Mouse (Mus musculus) forebrain, embryonic 16.5 days (tissue): ENCODE results near the gene Npnt. TPM values are rescaled to one million over a fixed set of nuclear protein-coding genes. Genes with fewer than 3 reads are reported as not detected.

ENCODE experiments used
- ATAC-seq: fragments of 200-750 bp; cut with Nextera tagmentation; 2 replicates; pipeline ENCODE4 v1.8.0; 2017; ENCODE audit warnings: mild to moderate bottlenecking, moderate library complexity
- H3K27ac ChIP-seq: fragments of 300-500 bp; sonication (generic); 2 replicates; pipeline ENCODE4 v1.5.1; 2014; ENCODE audit warnings: low read length, control low read depth
- H3K27me3 ChIP-seq: fragments of 300-500 bp; sonication (generic); replicated peaks from 2 replicates; pipeline ENCODE4 v1.6.1; 2014; ENCODE audit warnings: low read length; ENCODE audit not compliant: control insufficient read depth, insufficient read depth
- H3K36me3 ChIP-seq: fragments of 300-500 bp; sonication (generic); 2 replicates; pipeline ENCODE4 v1.6.1; 2014; ENCODE audit not compliant: control insufficient read depth, insufficient read depth
- H3K4me1 ChIP-seq: fragments of 300-500 bp; sonication (generic); replicated peaks from 2 replicates; pipeline ENCODE4 v1.6.1; 2014; ENCODE audit warnings: low read length; ENCODE audit not compliant: control insufficient read depth, insufficient read depth
- H3K4me2 ChIP-seq: fragments of 300-500 bp; sonication (generic); 2 replicates; pipeline ENCODE4 v1.6.1; 2014; ENCODE audit warnings: mild to moderate bottlenecking, low read length, control low read depth
- H3K4me3 ChIP-seq: fragments of 300-500 bp; sonication (generic); replicated peaks from 2 replicates; pipeline ENCODE4 v1.5.1; 2014; ENCODE audit warnings: mild to moderate bottlenecking, low read length, control low read depth
- H3K9ac ChIP-seq: fragments of 300-500 bp; sonication (generic); replicated peaks from 2 replicates; pipeline ENCODE4 v1.6.1; 2014; ENCODE audit warnings: low read depth, low read length, control low read depth
- H3K9me3 ChIP-seq: fragments of 300-500 bp; sonication (generic); 2 replicates; pipeline ENCODE4 v1.6.1; 2016; ENCODE audit warnings: low read length; ENCODE audit not compliant: control insufficient read depth
- WGBS: fragments of 180-500 bp; shearing (Covaris S2); extraction: QIAGEN DNeasy Blood & Tissue Kit; methylation state at CpG from one replicate; pipeline ENCODE4 v1.1.7; 2014; 5-methylcytosine and 5-hydroxymethylcytosine counted together
- polyA plus RNA-seq: library from polyadenylated mRNA; unstranded; fragments of >200 nt; fragmentation: Nextera tagmentation; extraction: Ambion mirVana; gene quantifications from 2 replicates; pipeline ENCODE4 v1.2.1, GENCODE M21; 2015

The Npnt gene
- polyA plus RNA-seq, 1 experiment from 2014 or later: 6.3 TPM

DNA sequence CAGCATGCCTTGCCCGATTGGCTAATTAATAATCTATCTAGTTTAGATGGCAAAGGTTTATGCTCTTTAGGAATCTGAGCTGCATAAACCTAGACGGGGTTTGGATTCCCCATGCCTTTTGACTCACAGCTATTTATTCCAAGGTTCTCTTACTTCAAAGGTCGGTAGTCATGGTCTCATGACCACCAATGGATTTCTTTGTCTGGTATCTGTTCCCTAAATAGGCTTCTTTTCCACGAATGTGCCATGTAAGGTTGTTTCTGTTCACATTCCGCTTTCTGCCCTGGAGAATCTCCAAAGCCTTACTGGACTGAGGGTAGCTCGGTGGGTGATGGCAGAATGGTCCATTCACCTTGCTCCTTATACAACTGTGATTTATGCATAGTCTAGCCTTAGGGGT, 80.0 kb downstream of the Npnt start:
- ATAC-seq: no peak

DNA sequence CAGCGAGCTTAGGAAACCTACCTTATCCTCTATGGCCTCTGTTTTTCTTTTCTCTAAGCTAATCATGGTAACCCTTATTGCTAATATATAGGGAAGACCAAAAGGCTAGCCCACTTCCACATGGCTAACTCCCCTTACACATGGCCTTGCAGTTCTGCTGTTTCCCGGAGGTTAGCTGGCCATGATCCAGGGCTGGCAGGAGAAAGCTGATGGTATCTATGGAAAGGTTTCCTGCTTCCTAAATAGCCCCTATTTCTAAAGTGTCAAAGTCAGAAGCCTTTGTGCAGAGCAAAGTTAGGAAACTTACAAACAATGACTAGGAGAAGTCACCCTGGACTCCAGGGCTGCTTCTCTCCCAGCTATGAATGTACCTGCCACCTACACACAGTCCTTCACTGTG, 81.3 kb downstream of the Npnt start:
- no peak for ATAC-seq
- no peaks in the 10 kb centered on the region for H3K36me3 ChIP-seq
- H3K4me2 ChIP-seq: no peak overlapping the region
- H3K27ac ChIP-seq: no peak overlapping the region
- H3K4me3 ChIP-seq: no peak overlapping the region
- H3K4me1 ChIP-seq: no peaks in the 10 kb centered on the region
- H3K27me3 ChIP-seq: no peaks in the 10 kb centered on the region
- no peak overlapping the region for H3K9ac ChIP-seq
- H3K9me3 ChIP-seq: no peaks in the 10 kb centered on the region
- 66% methylated on average over 2 of the region's 2 CpGs for WGBS

More for the DNA sequence above, 80.0 kb downstream of the Npnt start:
- H3K4me3 ChIP-seq: no peak overlapping the region
- 77% methylated on average over 6 of the region's 6 CpGs for WGBS
- no peak overlapping the region for H3K27ac ChIP-seq
- no peaks in the 10 kb centered on the region for H3K4me1 ChIP-seq
- no peaks in the 10 kb centered on the region for H3K9me3 ChIP-seq
- H3K36me3 ChIP-seq: no peaks in the 10 kb centered on the region
- H3K4me2 ChIP-seq: no peak overlapping the region
- no peak overlapping the region for H3K9ac ChIP-seq
- no peaks in the 10 kb centered on the region for H3K27me3 ChIP-seq

DNA sequence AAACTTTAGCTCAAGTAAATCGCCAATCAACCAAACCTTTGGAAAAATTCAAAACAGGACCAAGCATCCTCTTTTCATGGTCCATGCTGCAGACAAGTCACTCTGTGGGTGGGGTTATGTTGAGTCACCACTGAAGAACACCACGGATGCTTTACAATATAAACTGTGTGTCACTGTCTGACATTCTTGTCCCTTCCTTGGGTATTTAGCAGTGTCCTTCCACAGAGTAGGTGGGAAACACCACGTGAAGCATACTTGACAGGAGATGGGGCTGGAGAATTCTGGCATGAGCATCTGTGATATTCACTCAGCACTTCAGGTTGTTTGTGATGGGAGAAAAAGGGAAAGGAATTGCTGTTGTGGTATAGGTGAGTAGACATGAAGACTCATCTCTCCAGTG, 83.1 kb downstream of the Npnt start:
- Histone ChIP-seq H3K9ac (no peak overlapping the region), H3K4me3 (no peak overlapping the region), H3K27ac (no peak overlapping the region), H3K4me2 (no peak overlapping the region), H3K27me3 (no peaks in the 10 kb centered on the region), H3K9me3 (no peaks in the 10 kb centered on the region), H3K4me1 (no peaks in the 10 kb centered on the region), H3K36me3 (no peaks in the 10 kb centered on the region)
- 95% methylated on average over 3 of the region's 3 CpGs for WGBS
- ATAC-seq: no peak

DNA sequence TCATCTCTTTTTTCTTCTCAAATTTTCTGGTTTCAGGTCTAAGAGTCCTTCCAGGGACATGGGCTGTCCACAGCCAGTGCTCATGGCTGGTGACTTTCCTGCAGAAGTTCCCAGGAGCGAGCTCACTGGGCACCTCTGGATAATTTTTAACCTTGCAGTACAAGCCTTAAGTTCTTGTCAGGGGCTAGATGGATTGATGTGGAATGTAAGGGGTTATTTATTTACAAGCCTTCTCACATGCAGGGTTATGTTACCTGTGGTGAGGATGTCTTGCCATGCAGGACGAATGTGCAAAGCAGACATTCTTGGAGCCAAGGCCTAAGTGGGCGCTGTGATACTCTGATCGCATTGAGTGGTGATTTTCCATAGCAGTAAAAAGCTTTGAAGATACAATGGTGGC, 84.5 kb downstream of the Npnt start:
- Histone ChIP-seq H3K4me2 (no peak overlapping the region), H3K4me1 (no peaks in the 10 kb centered on the region), H3K9ac (no peak overlapping the region), H3K27me3 (no peaks in the 10 kb centered on the region), H3K36me3 (no peaks in the 10 kb centered on the region), H3K4me3 (no peak overlapping the region), H3K9me3 (no peaks in the 10 kb centered on the region), H3K27ac (no peak overlapping the region)
- ATAC-seq: no peak
- 92% methylated on average over 4 of the region's 4 CpGs for WGBS

DNA sequence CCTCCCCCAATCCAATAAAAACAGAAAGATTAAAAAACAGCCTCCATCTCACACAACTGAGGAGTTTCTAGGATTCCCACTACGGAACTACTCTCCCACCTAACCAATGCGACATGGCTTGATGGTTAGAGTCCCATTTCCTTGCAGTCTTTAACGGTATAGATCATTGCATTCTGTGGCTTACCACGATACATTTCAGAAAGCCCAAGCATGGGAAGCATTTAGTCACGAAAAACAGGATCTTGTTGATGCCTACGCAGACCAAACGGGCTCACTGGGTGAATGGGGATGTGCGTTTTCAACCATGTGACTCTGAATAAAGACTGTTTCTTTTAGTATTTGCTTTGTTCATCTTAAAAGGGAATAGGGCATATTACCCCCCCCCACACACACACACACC, 85.1 kb downstream of the Npnt start:
- Histone ChIP-seq H3K27me3 (no peaks in the 10 kb centered on the region), H3K4me1 (no peaks in the 10 kb centered on the region), H3K36me3 (no peaks in the 10 kb centered on the region), H3K4me2 (no peak overlapping the region), H3K27ac (no peak overlapping the region), H3K4me3 (no peak overlapping the region), H3K9ac (no peak overlapping the region), H3K9me3 (no peaks in the 10 kb centered on the region)
- WGBS: 83% methylated on average over 8 of the region's 8 CpGs
- ATAC-seq: no peak

DNA sequence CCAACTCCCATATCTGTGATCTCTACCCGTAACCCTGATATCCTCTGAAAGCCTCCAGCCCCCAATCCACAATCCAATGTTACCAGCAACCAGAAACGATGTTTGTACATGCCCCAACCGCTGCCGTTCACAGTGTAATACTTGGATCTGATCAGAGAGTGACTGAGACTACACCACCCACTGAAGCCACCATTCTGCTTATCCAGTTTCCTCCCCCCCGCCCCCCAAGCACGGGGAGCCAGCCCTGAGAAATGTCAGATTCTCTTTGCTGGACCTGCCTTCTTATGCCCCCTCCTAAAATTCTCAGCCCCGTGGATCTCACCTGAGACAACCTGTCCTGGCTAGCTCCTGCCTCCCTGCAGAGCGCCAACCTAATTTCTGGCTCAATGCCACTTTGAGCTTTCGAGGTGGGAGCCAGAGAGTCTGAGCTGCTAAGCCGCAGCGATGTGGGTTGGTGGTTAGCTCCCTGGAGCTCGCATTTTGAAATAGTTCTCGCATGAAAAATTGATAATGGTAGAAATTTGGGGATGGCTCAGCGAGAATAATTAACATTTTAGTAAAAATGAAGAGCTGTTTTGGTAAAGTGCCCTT, 85.7 kb downstream of the Npnt start:
- H3K9me3 ChIP-seq: no peaks in the 10 kb centered on the region
- no peak for ATAC-seq
- 70% methylated on average over 14 of the region's 14 CpGs for WGBS
- H3K36me3 ChIP-seq: no peaks in the 10 kb centered on the region
- no peak overlapping the region for H3K4me2 ChIP-seq
- H3K4me3 ChIP-seq: no peak overlapping the region
- no peak overlapping the region for H3K9ac ChIP-seq
- H3K27ac ChIP-seq: no peak overlapping the region
- H3K27me3 ChIP-seq: no peaks in the 10 kb centered on the region
- no peaks in the 10 kb centered on the region for H3K4me1 ChIP-seq

DNA sequence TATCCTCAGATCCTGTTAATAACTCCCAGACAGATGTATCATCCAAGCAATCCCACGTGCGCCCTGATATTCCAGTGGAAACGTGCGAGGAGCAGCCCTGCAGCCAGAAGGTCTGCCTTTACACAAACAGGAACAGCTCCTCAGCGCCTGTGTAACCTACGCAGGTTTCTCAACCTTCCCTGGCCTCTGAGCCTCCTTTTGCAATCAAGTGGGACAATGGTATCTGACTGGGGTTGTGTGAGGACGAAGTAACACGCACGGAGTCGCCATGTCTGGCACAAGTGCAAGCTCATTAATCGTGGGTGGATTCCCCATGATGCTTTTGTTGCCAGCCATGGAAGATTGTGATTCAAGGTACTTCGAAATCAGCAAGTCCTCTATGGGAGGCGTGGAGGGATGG, 86.2 kb downstream of the Npnt start:
- WGBS: 67% methylated on average over 13 of the region's 13 CpGs
- Histone ChIP-seq H3K36me3 (no peaks in the 10 kb centered on the region), H3K4me2 (no peak overlapping the region), H3K27me3 (no peaks in the 10 kb centered on the region), H3K27ac (no peak overlapping the region), H3K4me1 (no peaks in the 10 kb centered on the region), H3K4me3 (no peak overlapping the region), H3K9me3 (no peaks in the 10 kb centered on the region), H3K9ac (no peak overlapping the region)
- no peak for ATAC-seq

DNA sequence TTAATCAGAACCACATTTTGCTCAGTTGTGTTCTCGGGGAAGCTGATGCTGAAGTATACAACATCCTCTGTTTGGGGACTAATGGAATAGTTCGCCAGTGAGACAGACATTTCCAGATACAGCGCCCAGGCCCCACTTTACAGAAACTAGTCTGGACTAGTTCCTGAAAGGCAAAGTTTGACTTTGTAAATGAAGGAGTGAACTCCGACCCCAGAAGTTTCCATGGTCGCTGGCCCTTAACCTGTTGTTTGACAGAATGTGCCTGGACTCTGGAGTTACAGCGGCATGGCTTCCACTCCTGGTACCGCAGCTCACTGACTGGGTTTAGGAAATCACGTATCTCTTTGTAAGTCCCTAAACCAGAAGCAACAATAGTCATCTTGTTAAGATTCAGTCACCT, 89.3 kb downstream of the Npnt start:
- H3K9ac ChIP-seq: no peak overlapping the region
- 91% methylated on average over 8 of the region's 8 CpGs for WGBS
- H3K4me2 ChIP-seq: no peak overlapping the region
- no peaks in the 10 kb centered on the region for H3K9me3 ChIP-seq
- H3K27me3 ChIP-seq: no peaks in the 10 kb centered on the region
- H3K4me3 ChIP-seq: no peak overlapping the region
- no peak for ATAC-seq
- no peaks in the 10 kb centered on the region for H3K36me3 ChIP-seq
- H3K27ac ChIP-seq: no peak overlapping the region
- no peaks in the 10 kb centered on the region for H3K4me1 ChIP-seq

DNA sequence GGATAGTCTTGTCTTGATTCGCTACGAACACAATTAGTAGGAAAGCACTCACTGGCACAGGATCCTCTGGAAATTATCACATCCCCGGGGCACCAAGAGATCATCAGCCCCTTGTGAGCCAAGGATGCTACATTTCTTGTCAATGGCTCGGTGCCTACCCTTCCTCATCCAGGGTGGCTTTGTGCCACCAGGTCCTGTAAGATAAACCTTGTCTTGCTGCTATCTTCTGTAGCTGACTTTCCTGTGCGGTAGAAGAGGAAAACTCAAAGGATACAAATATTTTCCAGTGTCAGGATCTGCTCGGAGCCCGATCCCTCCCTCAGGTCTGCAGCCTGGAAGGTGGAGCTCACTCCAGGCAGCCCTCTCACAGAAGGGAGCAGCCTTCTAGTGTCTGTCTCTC, 90.5 kb downstream of the Npnt start:
- no peaks in the 10 kb centered on the region for H3K9me3 ChIP-seq
- no peak for ATAC-seq
- H3K9ac ChIP-seq: no peak overlapping the region
- no peak overlapping the region for H3K4me3 ChIP-seq
- H3K27me3 ChIP-seq: no peaks in the 10 kb centered on the region
- no peak overlapping the region for H3K27ac ChIP-seq
- no peaks in the 10 kb centered on the region for H3K4me1 ChIP-seq
- no peak overlapping the region for H3K4me2 ChIP-seq
- WGBS: 84% methylated on average over 7 of the region's 7 CpGs
- no peaks in the 10 kb centered on the region for H3K36me3 ChIP-seq

DNA sequence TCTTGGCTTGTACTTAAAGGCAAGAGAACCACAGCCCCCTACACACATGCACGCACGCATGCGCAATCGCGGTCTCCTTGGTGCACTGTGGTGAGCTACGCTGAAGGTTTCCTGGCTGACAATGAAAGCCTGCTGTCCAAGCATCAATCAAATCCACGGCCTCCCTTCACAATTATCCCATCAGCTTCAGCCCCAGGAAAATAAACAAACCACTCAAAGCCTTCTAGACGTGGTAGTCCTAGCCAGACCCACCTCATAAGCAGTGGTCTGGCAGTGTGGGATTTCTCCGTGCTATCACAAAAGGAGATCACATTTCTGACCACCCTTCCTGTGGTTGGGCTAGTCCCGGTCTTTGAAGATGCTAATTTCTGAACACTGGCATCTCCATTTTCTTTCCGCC, 91.2 kb downstream of the Npnt start:
- H3K4me1 ChIP-seq: no peaks in the 10 kb centered on the region
- no peak overlapping the region for H3K4me3 ChIP-seq
- no peak overlapping the region for H3K4me2 ChIP-seq
- H3K27me3 ChIP-seq: no peaks in the 10 kb centered on the region
- peak; percentile 45; the same call in 1 of the 2 replicates for ATAC-seq
- H3K27ac ChIP-seq: no peak overlapping the region
- WGBS: 59% methylated on average over 11 of the region's 11 CpGs
- no peaks in the 10 kb centered on the region for H3K36me3 ChIP-seq
- no peak overlapping the region for H3K9ac ChIP-seq
- no peaks in the 10 kb centered on the region for H3K9me3 ChIP-seq
